Mouse (Mus musculus) 416B (cell line): ENCODE results near the gene 5730596B20Rik.
A peak's percentile ranks its signal among the peaks of the same experiment; 100 is the strongest.

Experiments
- DNase-seq: peaks from one replicate; pipeline ENCODE4 v3.0.0; 2011; ENCODE audit warnings: low read depth

Gene 5730596B20Rik

DNA sequence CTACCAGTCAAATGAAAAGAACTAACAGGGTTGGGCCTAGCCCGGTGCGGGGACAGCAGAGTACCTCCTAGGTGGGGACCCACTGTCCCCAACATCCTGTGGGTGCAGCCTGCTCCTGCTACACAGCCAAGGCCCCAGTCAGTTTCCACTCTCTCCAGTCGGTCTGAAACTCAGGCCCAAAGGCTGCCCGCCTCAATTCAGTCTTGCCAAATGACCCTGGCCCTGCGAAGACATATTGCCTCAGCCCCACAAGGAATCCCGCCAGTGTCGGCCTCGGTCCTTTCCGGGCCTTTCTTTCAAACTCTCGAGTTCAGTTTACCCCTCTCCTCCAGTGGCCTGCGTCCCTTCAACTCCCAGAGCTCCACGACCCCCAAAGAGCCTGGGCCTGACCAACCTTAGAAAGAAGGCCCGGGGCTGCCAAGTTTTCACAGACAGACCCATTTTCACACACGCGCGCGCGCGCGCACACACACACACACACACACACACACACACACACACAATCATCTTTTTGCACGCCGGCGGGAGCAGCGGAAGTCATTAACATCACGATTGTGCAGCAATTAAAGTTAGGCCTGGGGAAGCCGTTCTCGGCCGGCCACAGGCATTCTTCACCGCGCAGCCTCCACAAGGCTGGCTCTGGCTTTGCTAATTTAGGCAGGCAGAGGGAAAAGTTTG, 22.9 kb downstream of the 5730596B20Rik start:
- DNase-seq = no peak

DNA sequence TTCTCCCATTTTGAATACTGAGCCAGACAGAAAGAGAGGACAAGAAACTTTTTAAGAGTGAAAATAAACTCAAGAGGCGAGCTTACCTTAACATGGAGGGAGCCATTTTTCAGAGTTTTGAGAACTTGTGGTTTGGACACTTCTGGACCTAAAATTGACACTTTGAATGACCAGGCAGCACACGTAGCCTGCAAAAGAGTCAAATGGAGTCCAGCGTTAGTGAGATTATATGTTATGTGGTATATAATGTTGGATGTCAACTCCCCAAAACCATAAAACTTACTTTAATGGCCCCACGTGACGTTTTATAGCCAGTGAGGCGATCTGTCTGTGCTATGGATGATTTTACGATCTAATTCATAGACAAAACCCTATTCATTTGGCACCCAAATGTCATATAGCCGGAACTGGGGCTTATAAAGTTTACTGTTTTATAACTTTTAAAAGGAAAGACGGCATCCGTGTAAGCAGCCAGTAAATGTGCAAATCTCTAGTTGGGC, 23.5 kb downstream of the 5730596B20Rik start:
- no peak for DNase-seq

DNA sequence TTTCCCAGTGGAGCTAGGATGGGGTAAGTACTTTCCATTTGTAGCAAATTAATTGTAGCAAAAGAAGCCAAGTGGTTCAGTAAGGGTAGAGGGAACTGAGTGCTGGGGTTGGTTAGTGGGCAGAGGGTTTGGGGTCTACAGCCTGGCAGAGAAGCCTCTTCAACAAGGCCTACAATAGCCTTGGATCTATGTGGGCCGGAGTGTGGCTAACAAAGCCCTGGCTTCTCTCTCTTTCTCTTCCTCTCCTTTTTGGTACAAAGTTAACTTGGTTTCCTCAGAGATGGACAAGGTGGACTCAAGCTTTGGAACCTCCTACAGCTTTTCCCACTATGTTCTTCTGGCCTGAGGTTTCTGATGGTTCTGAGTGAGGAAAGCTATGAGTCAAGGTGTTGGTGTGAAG, 24.0 kb downstream of the 5730596B20Rik start:
- no peak for DNase-seq

DNA sequence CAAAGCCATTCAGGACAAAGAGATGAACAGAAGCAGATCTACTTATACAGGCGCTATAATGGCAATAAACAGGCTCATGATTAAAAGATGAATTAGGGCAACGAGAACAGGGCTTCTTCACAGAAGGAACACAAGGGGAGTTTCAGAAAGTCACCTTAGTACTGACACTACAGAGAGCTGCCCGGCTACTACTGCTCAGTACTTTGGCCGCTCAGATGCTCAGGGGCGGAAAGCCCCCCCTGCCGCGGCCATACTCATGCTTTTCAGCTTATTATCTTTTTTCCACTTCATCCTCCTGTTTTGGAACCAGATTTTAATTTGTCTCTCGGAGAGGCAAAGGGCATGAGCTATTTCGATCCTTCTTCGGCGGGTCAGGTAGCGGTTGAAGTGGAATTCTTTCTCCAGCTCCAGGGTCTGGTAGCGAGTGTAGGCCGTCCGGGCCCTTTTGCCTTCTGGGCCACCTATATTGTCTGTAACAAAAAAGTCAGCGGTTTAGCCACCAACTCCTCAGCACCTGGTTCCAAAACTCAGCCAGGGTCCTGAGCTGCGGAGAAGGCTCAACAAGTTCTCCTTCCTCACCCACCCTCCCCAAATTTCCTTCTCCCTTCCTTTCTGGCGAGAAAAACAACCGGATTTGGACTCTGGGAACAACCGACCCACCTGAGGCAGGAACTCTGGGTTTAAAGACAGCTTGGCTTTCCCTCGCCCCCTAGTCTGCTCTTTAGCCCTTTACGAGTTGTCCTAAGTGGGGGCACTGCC, 25.2 kb downstream of the 5730596B20Rik start:
- DNase-seq = no peak

DNA sequence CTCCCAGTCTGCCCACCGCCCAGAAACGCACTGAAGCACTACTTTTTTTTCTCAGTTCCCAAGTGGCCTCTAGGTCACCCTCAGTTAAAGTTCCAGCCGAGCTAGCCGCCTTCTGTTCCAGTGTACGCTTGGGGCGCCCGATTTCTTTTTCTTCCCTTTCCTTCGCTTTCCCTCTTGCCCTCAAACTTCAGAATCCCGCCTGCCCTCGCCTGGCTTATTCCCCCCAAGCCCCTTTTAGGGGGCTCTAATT, 25.7 kb downstream of the 5730596B20Rik start:
- DNase-seq = no peak

DNA sequence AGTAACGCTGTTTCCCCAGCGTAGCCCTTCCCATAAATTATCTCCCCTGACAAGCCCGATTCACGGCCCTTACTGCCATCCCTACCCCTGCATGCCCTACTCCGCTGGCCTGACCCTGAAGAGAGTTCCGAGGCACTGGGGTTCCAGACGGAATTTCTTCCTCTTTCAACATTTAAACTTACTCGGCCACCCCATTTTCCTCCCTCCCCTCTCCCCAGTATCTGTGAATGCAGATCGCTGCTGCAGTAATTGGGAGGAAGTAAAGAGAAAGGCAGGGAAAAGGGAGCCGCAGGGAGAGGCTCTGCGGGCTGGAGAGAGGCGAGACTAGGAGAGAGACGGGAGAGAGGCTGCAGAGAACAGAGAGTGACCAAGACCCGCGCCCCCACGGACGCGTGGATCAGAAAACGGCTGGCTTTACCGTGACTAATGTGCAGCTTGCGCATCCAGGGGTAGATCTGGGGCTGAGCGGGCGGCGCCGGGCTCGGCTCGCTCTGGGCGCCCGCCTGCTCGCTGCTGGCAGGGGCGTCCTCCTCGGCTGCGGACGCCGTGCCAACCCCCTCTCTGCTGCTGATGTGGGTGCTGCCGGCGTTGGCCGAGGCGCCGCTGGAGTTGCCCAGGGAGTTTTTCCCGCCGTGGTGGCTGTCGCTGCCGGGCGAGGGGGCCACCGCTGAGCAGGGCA, 26.2 kb downstream of the 5730596B20Rik start:
- DNase-seq = no peak

DNA sequence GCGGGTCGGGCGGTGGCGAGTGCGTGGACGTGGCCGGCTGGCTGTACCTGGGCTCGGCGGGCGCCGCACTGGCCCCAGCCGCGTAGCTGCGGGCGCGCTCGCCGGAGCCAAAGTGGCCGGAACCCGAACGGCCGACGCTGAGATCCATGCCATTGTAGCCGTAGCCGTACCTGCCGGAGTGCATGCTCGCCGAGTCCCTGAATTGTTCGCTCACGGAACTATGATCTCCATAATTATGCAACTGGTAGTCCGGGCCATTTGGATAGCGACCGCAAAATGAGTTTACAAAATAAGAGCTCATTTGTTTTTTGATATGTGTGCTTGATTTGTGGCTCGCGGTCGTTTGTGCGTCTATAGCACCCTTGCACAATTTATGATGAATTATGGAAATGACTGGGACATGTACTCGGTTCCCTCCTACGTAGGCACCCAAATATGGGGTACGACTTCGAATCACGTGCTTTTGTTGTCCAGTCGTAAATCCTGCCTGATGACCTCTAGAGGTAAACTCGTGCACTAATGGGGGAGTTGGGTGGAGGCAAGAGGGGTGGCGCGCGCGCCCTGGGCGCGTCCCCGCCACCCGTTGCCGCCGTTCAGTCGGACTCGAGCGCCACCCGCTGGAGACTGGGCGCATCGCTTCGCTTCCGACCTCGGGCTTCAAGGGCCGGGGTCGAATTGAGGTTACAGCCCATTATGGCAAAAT, 26.9 kb downstream of the 5730596B20Rik start, which contains the start of gene Hoxa5:
Hoxa5 (minus strand) TSS at position 538 of the 703 bp plus-strand sequence.
- no peak for DNase-seq

DNA sequence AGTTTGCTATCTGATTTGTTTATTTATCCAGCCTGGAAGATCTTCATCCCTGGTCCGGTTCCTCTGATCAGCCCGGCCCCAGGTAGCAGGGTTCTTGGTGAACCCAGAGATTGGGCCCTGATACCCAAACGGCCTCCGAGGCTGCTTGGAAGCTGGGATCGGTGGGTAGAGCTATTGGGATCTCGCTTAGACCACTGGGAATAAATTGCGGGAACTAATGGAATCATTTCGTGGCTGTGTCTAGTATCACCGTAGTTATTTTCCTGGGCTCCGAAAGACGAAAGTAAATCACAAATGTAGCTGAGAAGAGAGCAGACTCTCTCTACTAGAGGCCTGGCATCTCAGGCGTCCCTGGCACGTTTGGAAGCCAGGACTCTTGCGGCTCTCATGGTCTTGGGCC, 27.9 kb downstream of the 5730596B20Rik start:
- DNase-seq = no peak

DNA sequence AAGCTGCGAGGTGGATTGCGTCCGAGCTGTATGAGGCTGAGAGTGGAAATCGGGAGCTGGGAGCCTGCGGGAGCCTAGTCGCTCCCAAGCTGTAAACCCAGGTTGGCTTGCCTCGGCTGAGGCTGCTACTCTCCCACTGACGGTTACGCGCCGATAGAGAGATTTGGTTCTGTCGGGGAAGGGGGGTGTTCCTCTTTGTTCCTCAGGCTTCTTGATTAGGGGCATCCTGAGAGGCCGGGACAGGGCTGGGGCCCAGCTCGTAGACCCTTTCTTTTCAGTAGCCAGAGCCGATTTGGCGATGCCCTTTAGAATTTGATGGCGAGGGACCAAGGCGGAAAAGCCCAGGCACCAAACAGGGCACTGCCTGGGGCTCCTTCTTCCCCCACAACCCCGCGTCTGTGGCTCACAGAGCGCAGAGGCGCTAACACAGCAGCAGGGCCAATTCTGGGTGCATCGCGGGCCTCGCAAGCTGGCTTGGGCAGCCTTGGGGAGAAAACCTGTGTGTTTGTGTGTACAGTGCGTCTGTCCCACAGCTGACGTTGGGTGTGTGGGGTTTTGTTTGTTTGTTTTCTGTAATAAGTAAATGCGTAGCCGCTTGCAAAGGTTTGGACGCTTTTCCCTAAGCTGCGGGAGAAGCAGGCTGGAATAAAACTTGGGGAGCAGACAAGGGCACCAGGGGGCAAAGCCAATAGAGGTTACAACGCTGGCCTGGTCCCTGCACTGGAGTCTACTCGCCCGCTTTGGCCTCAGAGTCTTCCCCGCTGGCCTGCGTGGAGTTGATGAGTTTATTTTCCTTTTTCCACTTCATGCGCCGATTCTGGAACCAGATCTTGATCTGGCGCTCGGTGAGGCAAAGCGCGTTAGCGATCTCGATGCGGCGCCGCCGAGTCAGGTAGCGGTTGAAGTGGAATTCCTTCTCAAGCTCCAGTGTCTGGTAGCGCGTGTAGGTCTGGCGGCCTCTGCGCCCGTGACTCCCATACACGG, 28.6 kb downstream of the 5730596B20Rik start:
- no peak for DNase-seq

DNA sequence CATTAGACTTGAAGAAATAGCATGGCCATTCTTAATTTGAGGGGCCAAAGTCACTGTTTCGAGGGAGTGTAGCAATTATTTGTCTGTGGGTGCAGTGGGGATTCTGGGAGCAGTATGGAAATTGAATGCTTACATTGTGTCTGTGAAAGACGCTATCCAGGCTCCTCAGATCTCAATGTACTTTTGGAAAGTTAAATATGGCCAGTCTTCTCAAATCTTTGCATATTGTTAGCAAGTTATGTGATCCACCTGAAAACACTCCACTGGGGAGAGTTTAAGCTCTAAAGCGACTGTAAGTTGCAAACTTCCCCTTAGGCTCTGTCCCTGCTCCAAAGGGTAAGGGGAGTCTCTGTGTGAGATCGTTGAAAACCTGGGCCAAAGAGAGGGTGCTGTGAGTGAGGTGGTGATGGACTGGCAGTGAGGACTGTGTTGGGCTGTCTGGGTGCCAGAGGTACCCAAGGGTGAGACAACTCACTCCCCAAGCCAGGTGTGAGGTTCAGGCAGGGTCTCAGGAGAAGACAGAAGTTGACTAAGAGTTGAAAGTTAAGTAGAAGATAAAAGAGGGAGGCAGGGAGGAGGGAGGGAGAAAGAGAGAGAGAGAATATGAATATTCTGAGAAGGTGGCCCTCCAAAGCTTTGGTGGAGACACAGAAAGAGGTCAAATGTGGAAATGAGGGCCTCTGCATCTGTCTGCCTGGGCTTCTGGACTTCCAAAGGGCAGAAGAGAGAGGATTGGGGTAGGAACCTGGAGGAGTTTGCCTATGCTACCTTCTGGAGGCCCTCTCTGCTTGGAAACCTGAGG, 29.8 kb downstream of the 5730596B20Rik start:
- DNase-seq = no peak

DNA sequence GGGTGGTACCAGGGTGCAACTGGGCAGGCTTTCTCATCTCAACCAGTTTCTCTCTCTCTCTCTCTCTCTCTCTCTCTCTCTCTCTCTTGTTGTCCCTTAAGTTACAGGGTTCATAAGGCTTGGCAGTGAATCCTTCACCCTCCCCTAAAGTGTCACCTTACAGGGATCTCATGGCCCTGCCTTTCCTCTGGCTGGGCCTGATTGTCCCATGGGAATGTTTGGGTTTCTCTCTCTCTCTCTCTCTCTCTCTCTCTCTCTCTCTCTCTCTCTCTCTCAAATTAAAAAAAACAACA, 30.3 kb downstream of the 5730596B20Rik start:
- no peak for DNase-seq

DNA sequence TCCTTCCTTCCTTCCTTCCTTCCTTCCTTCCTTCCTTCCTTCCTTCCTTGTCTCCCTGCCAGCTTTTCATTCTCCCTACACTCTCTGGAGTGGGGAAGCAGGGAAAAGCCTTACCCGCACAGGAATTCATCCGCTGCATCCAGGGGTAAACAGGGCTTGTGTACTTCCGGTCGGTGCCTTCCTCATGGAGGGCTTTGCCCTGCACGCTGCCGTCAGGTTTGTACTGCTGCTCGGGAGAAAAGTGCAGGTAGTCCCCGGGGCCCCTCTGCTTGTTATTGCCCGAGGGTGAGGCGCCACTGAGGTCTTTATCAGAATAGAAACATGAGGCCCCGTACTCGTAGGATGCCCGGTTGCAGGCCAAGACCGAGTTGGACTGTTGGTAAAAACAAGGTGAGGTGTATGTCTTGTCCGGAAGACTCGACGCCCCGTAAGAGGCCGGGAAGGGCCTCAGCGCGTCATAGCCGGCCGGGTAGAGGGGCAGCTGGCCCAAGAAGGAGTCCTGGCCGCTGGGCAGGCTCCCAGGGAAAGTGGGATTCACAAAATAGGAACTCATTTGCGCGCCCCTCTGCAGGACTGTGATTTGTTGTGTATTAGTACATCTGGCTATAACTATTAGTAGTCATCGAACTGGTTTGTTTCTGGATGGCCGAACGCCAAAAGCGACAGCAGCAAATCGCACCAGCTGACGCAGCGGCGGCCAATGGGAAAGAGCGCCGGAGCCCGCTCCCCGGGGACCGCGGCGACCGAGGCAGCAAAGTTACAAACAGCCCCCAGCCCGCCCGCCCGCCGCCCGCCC, 31.0 kb downstream of the 5730596B20Rik start, which contains the start of gene Hoxa6:
Hoxa6 (minus strand) TSS at position 651 of the 796 bp plus-strand sequence.
- no peak for DNase-seq

DNA sequence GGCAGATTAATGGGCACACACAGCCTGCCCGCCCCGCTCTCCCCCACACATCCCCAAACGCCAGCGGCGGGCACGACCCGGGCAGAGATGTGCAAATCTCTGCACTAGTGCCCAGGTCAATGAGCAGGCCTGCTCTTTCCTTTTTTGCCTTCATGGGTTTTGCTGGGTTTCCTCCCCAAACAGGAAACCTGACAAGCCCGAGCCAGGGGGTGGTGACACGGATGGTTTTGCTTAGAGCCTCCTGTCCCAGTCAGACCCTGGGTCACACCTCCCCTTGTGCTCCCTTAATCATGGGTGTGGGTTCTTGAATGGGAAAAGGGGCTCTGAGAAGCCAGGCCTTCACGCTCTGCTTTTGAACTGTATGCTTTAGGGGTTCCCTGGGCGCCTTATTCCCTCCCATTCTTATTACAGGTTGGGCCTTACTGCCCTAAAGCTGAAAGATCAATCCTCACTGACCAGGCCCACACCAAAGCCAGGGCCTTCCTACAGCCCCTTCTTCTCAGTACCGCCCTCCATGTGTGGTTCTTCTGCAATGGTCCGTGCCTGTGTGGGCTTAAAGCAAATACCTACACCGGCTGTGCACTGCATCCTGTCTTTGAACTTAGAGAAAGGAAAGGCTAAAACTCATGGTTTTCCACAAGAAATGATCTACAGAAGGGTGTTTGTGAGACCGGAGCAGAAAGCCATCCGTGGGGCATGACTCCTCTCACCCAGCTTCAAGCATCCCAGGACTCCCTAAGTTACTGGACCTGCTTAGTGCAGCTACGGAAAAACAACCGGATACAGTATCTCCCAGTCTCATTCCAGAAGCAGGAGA, 31.8 kb downstream of the 5730596B20Rik start:
- no peak for DNase-seq

DNA sequence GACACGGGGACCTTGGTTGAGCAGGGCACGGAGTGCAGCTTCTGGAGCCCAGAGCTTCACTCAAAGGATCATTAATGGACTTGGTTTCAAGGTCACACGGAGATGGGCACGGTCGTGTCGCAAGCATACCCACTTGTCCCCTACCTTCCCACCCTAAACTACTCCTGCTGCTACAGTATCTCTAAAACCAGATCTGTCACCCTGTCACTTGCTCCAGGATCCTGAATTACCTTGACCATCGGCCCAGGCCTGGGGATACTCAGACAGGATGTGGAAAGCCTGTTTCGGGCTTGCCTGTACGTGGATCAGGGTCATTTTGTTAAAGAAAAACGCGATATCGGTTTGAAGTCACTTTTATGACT, 32.4 kb downstream of the 5730596B20Rik start:
- DNase-seq = no peak

DNA sequence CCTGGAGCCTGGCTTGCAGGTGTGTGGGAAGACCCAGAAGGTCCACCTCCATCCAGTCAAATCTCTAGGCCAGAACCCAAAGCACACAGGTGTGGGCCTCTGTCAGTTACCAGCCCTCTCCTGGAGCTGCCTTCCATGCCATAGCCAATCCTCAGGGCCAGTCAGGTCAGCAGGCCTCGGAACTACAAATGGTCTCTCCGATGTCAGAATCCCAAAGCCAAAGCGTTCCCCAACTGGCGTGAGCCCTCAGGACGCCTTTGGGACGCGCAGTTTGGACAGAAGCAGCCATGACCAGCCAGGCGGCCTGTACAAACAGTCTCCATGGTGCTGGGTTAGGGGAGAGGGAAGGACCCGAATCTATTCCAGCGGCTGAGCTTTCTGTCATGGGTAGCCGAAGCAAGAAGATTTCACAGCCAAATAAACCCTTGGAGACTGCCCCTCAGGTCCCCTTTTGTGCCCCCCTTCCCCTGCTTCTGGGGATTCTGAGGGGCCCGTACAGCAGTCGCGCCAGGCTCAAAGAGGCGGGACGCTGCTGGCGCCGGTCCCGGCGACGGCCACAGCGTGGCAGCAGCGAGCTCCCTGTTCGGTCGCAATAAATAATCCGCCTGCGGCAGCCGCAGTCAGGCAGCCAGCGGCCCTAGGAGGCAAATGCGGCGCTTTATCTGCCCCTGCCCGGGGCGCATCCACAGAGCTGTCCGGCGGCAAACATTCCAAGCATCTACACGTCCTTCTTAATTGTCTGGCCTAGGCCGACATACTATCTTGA, 34.1 kb downstream of the 5730596B20Rik start:
- peak; percentile 53 for DNase-seq

DNA sequence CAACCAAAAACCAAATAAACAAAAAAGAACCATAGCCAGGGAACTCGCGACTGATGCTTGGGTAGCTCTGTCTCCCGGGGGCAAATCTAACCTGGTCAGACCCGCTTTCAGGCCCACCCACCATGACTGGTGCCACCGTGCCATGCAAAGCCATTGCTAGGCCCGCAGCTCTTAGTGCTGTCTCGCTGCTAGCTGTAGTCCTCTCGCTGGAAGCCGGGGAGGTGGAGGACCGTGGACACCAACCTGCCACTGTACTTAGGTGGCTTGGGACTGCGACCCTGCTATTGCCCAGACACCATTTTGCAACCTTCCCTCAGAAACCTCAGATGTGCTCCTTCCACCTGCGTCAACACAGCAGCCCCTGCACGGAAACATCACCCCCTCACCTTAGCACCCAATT, 34.7 kb downstream of the 5730596B20Rik start:
- DNase-seq = no peak

DNA sequence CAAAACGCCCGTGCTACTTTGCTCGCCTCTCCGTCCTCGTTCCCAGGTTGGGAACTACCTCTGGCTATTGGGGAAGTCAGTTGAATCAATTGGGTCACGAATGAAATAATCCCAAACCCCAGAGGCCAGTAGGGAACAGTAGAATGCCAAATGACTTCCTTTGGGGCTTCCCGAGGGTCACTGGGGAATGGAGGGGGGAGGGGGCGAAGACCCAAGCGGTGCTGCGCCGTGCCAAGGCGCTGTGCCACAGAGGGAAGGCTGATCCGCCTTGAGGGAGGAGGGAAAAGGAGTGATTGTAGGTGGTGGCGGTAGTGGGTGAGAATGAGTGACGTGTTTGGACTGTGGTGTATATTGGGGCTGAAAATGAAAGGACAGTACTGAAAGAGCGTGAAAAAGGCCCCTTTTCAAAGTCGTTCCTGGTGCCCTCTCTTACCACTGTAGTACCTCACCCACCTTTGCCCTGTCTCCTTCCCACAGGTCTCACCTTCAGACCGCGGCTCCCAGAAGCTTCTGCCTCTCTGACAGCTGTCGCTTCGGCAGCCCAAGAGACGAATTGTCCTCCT, 35.3 kb downstream of the 5730596B20Rik start:
- no peak for DNase-seq
